Mouse (Mus musculus): ENCODE data around the gene Arpin. TPM values are rescaled to one million over a fixed set of nuclear protein-coding genes. Genes with fewer than 3 reads are reported as not detected.

Gene Arpin
- polyA plus RNA-seq, 1 experiment from 2014 or later: 26.3 TPM

GRCm38 (mm10) chr7:79890436-79891221 is 44.5 kb downstream of the Arpin start:
- H3K27me3 ChIP-seq: no peaks in the 10 kb centered on the region
- H3K36me3 ChIP-seq: peaks cover 27% of the 10 kb centered on the region
- no peak overlapping the region for H3K27ac ChIP-seq
- H3K9ac ChIP-seq: no peak overlapping the region
- no peak for ATAC-seq (ENCODE audit: insufficient number of reproducible peaks, low FRiP score, low TSS enrichment, low read depth)
- 79% methylated on average over 15 of the region's 15 CpGs for WGBS
- no peak overlapping the region for H3K4me2 ChIP-seq
- no peak overlapping the region for H3K4me3 ChIP-seq
- H3K4me1 ChIP-seq: peaks cover 5% of the 10 kb centered on the region; the same call in 1 of the 2 replicates
- H3K9me3 ChIP-seq: no peaks in the 10 kb centered on the region

- Histone ChIP-seq H3K27ac (no peak overlapping the region), H3K9ac (no peak overlapping the region), H3K27me3 (no peaks in the 10 kb centered on the region), H3K4me1 (peaks cover 5% of the 10 kb centered on the region; the same call in 1 of the 2 replicates), H3K36me3 (peaks cover 18% of the 10 kb centered on the region), H3K9me3 (no peaks in the 10 kb centered on the region), H3K4me2 (no peak overlapping the region), H3K4me3 (no peak overlapping the region)
- WGBS: 82% methylated on average over 9 of the region's 9 CpGs
- ATAC-seq (ENCODE audit: insufficient number of reproducible peaks, low FRiP score, low TSS enrichment, low read depth): no peak
Measured at GRCm38 (mm10) chr7:79888603-79889002, 46.6 kb downstream of the Arpin start.

- ATAC-seq (ENCODE audit: insufficient number of reproducible peaks, low FRiP score, low TSS enrichment, low read depth): no peak
- WGBS: 85% methylated on average over 7 of the region's 7 CpGs
- H3K27me3 ChIP-seq: no peaks in the 10 kb centered on the region
- H3K9ac ChIP-seq: no peak overlapping the region
- peaks cover 32% of the 10 kb centered on the region for H3K36me3 ChIP-seq
- H3K4me2 ChIP-seq: no peak overlapping the region
- no peak overlapping the region for H3K4me3 ChIP-seq
- H3K4me1 ChIP-seq: peaks cover 16% of the 10 kb centered on the region
- H3K9me3 ChIP-seq: no peaks in the 10 kb centered on the region
- H3K27ac ChIP-seq: no peak overlapping the region
Measured at GRCm38 (mm10) chr7:79883613-79884334, 51.4 kb downstream of the Arpin start.

- no peak for ATAC-seq (ENCODE audit: insufficient number of reproducible peaks, low FRiP score, low TSS enrichment, low read depth)
- Histone ChIP-seq H3K36me3 (peaks cover 31% of the 10 kb centered on the region), H3K4me2 (no peak overlapping the region), H3K4me3 (no peak overlapping the region), H3K4me1 (peaks cover 16% of the 10 kb centered on the region), H3K9ac (no peak overlapping the region), H3K27me3 (no peaks in the 10 kb centered on the region), H3K9me3 (no peaks in the 10 kb centered on the region), H3K27ac (no peak overlapping the region)
- WGBS: 90% methylated on average over 6 of the region's 6 CpGs
Measured at GRCm38 (mm10) chr7:79881901-79882300, 53.3 kb downstream of the Arpin start.

- no peaks in the 10 kb centered on the region for H3K27me3 ChIP-seq
- H3K9ac ChIP-seq: no peak overlapping the region
- no peak overlapping the region for H3K4me2 ChIP-seq
- no peaks in the 10 kb centered on the region for H3K9me3 ChIP-seq
- H3K36me3 ChIP-seq: peaks cover 37% of the 10 kb centered on the region
- peak overlapping the region; percentile 71 for H3K27ac ChIP-seq
- peak; percentile 68; the same call in 1 of the 2 replicates for ATAC-seq (ENCODE audit: insufficient number of reproducible peaks, low FRiP score, low TSS enrichment, low read depth)
- peaks cover 16% of the 10 kb centered on the region for H3K4me1 ChIP-seq
- 25% methylated on average over 3 of the region's 3 CpGs for WGBS
- no peak overlapping the region for H3K4me3 ChIP-seq
Measured at GRCm38 (mm10) chr7:79880998-79881397, 54.2 kb downstream of the Arpin start.

- no peaks in the 10 kb centered on the region for H3K9me3 ChIP-seq
- 0 out of 2 replicates have a peak overlapping the region, but pooled peaks have one; percentile 71 for H3K27ac ChIP-seq
- no peak overlapping the region for H3K4me2 ChIP-seq
- H3K9ac ChIP-seq: no peak overlapping the region
- no peaks in the 10 kb centered on the region for H3K27me3 ChIP-seq
- H3K4me1 ChIP-seq: peaks cover 16% of the 10 kb centered on the region
- 80% methylated on average over 6 of the region's 6 CpGs for WGBS
- no peak for ATAC-seq (ENCODE audit: insufficient number of reproducible peaks, low FRiP score, low TSS enrichment, low read depth)
- H3K36me3 ChIP-seq: peaks cover 36% of the 10 kb centered on the region
- no peak overlapping the region for H3K4me3 ChIP-seq
Measured at GRCm38 (mm10) chr7:79880033-79880432, 55.1 kb downstream of the Arpin start.

GRCm38 (mm10) chr7:79878455-79879025 is 56.6 kb downstream of the Arpin start:
- Histone ChIP-seq H3K27me3 (no peaks in the 10 kb centered on the region), H3K27ac (no peak overlapping the region), H3K9me3 (no peaks in the 10 kb centered on the region), H3K4me1 (peaks cover 16% of the 10 kb centered on the region), H3K36me3 (peaks cover 35% of the 10 kb centered on the region), H3K9ac (no peak overlapping the region), H3K4me2 (no peak overlapping the region), H3K4me3 (no peak overlapping the region)
- no peak for ATAC-seq (ENCODE audit: insufficient number of reproducible peaks, low FRiP score, low TSS enrichment, low read depth)
- WGBS: 32% methylated on average over 2 of the region's 2 CpGs

Small RNAs within 50 kb of the gene (microRNA-seq; reads per million reads assigned to microRNA genes)
- gene Gm24541: not detected

Other genes starting within 250 kb of the Arpin start
- gene Kif7, start 219.6 kb downstream of the Arpin start, polyA plus RNA-seq (2015; fragmentation: Nextera tagmentation; extraction: Ambion mirVana): 4.8 and 6.2 TPM in 2 replicates
- 0.26 TPM in 1 of 2 replicates, not detected in the other for gene Plin1, start 202.5 kb downstream of the Arpin start, polyA plus RNA-seq (2015; fragmentation: Nextera tagmentation; extraction: Ambion mirVana)
- 8.3 and 10.5 TPM in 2 replicates for gene Pex11a, start 192.2 kb downstream of the Arpin start, polyA plus RNA-seq (2015; fragmentation: Nextera tagmentation; extraction: Ambion mirVana)
- 0.25 TPM in 1 of 2 replicates, not detected in the other for gene Wdr93, start 192.2 kb downstream of the Arpin start, polyA plus RNA-seq (2015; fragmentation: Nextera tagmentation; extraction: Ambion mirVana)
- gene Mesp1, start 141.6 kb downstream of the Arpin start, polyA plus RNA-seq (2015; fragmentation: Nextera tagmentation; extraction: Ambion mirVana): 0.15 TPM in 1 of 2 replicates, not detected in the other
- 0.83 and 0.90 TPM in 2 replicates for gene Mesp2, start 124.6 kb downstream of the Arpin start, polyA plus RNA-seq (2015; fragmentation: Nextera tagmentation; extraction: Ambion mirVana)
- gene Anpep, start 74.3 kb downstream of the Arpin start, polyA plus RNA-seq (2015; fragmentation: Nextera tagmentation; extraction: Ambion mirVana): 21.6 and 25.9 TPM in 2 replicates
- 25.6 and 25.7 TPM in 2 replicates for gene Ap3s2, start 14.7 kb downstream of the Arpin start, polyA plus RNA-seq (2015; fragmentation: Nextera tagmentation; extraction: Ambion mirVana)
- gene Zfp710, start 89.5 kb upstream of the Arpin start, polyA plus RNA-seq (2015; fragmentation: Nextera tagmentation; extraction: Ambion mirVana): 16.9 and 18.9 TPM in 2 replicates
- 546 and 644 TPM in 2 replicates for gene Idh2, start 180.0 kb upstream of the Arpin start, polyA plus RNA-seq (2015; fragmentation: Nextera tagmentation; extraction: Ambion mirVana)

All from limb, embryonic 15.5 days (tissue).